Mouse (Mus musculus): Measurements from ENCODE around the gene Acin1.

- TF ChIP-seq CTCF (IDR thresholded peaks at IDR 0.05; ENCODE audit: low read depth, low read length), result peak; percentile 17; the same call in 1 of the 2 replicates
- TF ChIP-seq POLR2A (IDR thresholded peaks at IDR 0.05; ENCODE audit: extremely low read depth, insufficient read depth, low read length), result no peak
Observed at GRCm38 (mm10) chr14:54617152-54617896, 69.4 kb downstream of the Acin1 start.
